Mouse (Mus musculus) adrenal gland, adult (tissue): Measurements from ENCODE around the gene Stk39.

Experiments used
- DNase-seq, 2 experiments: peaks; one replicate each; pipeline ENCODE4 v3.0.0; 2022 to 2023; ENCODE audit warnings: low spot score in 1 of 2; ENCODE audit not compliant: inconsistent age in 2 of 2

Gene Stk39

GRCm38 (mm10) chr2:68471759-68472550 is at the start of gene Stk39:
Gene Stk39, minus strand, starts transcription at chr2:68472268.
- DNase-seq, result peak; percentile 89 to 95

DNA sequence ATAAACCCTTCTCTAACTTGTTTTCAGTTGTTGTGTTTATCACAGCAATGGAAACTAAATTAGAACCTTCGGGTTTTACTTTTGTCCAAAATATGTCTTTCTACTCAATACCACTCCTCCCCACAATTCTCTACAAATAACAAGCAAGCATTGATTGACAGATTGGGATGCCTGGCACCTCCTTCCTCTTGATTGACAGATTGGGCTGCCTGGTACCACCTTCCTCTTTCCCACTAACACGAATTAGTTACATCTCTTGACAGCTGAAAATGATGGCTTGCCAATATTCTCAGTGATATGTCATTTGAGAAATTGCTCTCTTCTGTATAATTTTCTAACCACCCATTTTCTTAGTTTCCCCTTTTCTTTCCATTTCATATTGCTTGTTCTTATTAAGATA is 43.3 kb upstream of the Stk39 start:
- no peak for DNase-seq

GRCm38 (mm10) chr2:68503202-68503601 is 31.1 kb upstream of the Stk39 start:
- no peak for DNase-seq

GRCm38 (mm10) chr2:68502734-68503133 is 30.7 kb upstream of the Stk39 start:
- DNase-seq, result no peak

- DNase-seq, result no peak
These were observed 30.2 kb upstream of the Stk39 start for GRCm38 (mm10) chr2:68502236-68502635.

- DNase-seq, result no peak
These were observed 14.2 kb upstream of the Stk39 start for GRCm38 (mm10) chr2:68486275-68486674.

- no peak for DNase-seq
These were observed 13.1 kb upstream of the Stk39 start for GRCm38 (mm10) chr2:68485141-68485540.

DNA sequence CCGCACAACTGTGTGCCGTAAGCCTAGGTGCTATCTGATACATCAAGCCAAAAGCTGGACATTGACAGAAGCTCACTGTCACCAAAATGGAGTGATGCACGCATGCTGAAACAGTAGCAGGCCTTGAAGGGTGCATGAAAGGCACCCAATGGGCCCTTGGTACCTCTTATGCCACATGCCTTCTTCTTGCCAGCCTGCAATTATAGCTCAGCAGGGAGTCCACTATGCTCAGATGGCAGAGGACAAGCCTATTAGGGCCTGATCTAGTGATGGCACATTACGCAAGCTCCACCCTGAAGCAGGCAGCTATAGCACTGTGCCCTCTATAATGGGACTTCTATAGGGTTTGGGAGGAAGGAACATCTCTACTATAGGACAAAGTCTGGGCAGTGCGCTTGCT is 10.8 kb upstream of the Stk39 start:
- no peak for DNase-seq

GRCm38 (mm10) chr2:68479823-68480222 is 7.8 kb upstream of the Stk39 start:
- DNase-seq, result no peak

GRCm38 (mm10) chr2:68472921-68473320 is 853 bp upstream of the Stk39 start:
- no peak for DNase-seq

GRCm38 (mm10) chr2:68472551-68472910 is 463 bp upstream of the Stk39 start:
- DNase-seq, result no peak

GRCm38 (mm10) chr2:68470891-68471758 is 943 bp downstream of the Stk39 start:
- peak; percentile 78 to 91 for DNase-seq

GRCm38 (mm10) chr2:68469491-68469890 is 2.6 kb downstream of the Stk39 start:
- peak in 1 of 2 experiments; percentile 69 for DNase-seq

GRCm38 (mm10) chr2:68468698-68469097 is 3.4 kb downstream of the Stk39 start:
- DNase-seq, result peak; percentile 76 to 87

DNA sequence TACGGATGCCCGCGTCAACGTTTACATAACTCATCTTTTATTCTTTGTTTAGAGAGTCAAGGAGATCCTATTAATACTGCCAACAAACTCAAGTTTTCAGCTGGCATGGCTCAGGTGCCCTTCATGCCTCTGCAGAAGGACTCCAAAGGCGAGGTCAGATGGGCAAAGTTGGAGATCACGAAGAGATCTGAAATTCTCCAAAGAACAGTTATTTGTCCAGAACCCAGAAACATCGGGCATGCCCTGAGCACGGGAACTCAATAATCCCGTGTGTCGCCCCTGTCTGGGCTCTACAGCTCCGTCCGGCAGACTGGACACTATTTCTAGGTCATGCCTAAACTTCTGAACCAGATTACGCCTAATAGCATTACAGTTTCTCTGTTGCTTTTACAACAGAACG is 3.8 kb downstream of the Stk39 start:
- DNase-seq, result peak in 1 of 2 experiments; percentile 74

DNA sequence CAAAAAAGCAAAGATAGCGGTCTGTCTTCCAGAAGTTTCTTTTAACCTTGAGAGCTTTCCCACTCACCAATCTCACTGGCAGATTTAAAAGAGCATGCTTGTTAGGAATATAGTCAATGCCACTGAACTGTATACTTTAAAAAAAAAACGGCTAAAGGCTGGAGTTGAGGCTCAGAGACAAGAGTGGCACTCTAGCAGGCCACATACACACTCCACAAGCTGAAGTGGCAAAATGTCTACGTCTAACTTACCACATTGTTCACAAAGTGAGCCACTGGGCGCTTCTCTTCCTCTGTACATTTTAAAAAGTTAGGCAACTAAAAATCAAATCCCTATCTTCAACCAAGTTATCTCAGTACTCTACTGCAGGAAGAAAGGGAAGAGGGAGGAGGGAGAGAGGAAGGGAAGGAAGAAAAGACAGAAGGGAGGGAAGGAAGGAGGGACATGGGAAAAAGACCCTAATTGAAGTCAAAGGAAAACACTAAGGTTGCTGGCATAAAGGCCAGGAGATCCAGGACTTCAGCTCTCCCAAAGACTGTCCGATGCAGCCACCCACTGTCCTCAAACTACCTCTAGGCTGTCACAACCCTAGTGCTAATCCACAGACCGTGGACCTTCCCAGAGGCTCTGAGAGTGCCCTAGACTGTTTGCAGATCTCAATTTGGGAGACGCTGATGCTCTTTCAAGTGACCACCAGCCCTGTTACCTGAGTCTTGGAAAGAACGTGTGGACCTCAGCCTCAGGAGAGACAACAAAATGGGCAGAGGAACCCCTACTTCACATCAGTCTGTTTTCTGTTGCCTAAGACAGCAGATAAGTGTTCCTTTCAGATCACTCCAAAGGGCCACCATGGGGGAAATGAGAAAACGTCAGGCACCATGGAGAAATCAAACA is 4.7 kb downstream of the Stk39 start:
- DNase-seq, result peak in 1 of 2 experiments; percentile 52

DNA sequence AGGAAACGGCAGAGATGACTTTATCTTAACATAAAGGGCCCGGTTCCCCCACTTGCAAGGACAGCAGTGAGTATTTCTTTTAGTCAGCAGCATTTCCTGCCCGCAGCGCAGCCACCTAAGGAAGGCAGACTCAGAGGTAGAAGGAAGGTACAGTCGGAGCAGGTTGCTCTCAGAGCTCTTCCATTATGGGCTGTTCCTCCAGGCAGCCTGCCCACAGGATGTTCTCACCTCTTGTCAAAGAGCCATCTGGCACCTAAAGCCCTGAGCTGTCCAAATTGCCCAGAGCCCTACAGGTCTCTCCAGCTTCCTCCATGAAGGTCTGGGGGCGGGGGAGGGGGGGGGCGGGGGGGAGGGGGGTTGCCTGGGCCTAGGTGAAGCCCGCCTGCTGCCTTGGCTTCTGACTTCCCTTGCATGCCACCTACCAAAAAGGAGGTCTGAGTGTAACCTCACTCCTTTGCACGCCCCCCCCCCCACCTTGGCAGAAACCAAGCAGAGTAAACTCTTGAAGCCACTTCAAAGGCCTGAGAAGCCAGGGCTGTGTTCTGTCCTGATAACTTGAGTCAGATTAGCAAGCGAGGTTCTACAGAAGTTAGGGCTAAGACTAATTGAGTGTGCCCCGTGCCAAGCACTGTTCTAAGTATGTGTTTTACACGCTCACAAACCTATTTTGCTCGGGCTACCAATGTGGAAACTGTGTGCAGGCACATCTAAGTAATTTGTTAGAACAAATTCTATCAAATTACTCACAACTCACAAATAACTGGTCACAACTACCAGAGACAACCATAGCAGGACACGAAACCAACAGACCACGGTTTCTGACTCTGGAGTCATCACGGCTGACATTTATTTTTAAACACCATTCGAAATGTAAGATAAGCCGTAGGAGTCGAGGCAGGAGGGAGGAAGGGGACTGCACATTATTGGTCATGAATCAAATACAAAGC is 5.7 kb downstream of the Stk39 start:
- DNase-seq, result peak; percentile 65 to 71

DNA sequence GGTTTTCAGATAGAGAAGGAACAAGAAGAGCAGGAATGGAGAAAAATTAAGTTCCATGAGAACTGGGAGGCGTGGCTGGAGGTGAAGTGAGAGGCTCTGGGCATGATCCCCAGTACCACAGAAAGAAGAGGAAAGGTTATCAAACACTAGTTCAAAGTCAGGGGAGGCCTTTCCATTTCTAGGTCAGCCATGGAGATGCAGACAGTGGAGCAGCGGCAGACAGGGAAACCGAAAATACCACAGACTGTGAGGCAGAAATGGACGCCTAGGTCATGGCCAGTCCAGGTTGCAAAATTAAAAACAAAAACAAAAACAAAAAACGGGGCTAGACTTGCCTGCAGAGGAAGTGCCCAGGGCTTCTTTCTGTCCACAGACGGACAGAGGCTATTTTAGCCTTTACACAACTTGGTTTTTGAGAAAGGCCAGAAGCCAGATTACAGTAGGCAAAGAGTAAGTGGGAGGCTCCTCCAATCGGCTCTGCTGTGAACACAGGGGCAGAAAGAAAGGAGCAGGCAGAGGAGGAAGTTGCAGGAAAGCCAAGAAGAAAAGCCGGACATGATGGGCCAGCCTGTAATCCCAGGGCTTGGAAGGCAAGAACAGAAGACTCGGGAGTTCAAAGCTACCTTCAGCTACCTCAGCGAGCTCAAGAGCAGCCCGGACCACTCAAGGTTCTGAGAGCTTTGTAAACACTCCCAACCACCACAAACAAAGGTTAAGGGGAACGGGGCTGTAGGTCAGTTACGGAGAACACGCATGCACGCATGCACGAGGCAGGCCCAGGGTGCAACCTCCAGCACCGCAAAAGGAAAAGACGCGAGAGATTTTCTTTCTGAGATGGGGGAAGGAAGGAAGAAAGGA is 6.6 kb downstream of the Stk39 start:
- DNase-seq, result peak; percentile 21 to 82

GRCm38 (mm10) chr2:68464456-68464855 is 7.6 kb downstream of the Stk39 start:
- DNase-seq, result peak in 1 of 2 experiments; percentile 46
